ENCODE assay signal across 8 mouse cellular contexts in genomic region chr10:96616001-96616708, GRCm38 (mm10). TPM values are rescaled to one million over a fixed set of nuclear protein-coding genes. Genes with fewer than 3 reads are reported as not detected.
DNase-seq lines count a peak whose midpoint lies in the region; ATAC-seq and TF ChIP-seq lines count a peak whose summit lies in the region.

No protein-coding gene starts in this region.

- H3K4me2 ChIP-seq in heart, embryonic 11.5 days = peak overlapping the region; percentile 59
- H3K4me2 ChIP-seq in forebrain, embryonic 13.5 days = peak overlapping the region; percentile 55
- peak overlapping the region; percentile 83 for H3K4me2 ChIP-seq in liver, embryonic 15.5 days

- no peaks in the 10 kb centered on the region for H3K27me3 ChIP-seq in heart, embryonic 11.5 days (ENCODE audit: control insufficient read depth, insufficient read depth, low read length)
- 0 out of 2 replicates have a peak, but pooled peaks cover 3% of the 10 kb centered on the region for H3K27me3 ChIP-seq in E14TG2a.4 (ENCODE audit: insufficient read depth, low read length)
- no peaks in the 10 kb centered on the region for H3K27me3 ChIP-seq in forebrain, embryonic 13.5 days
- H3K27me3 ChIP-seq in liver, embryonic 15.5 days = no peaks in the 10 kb centered on the region

- H3K9ac ChIP-seq in heart, embryonic 11.5 days (ENCODE audit: low read depth, low read length) = peak overlapping the region; percentile 80
- H3K9ac ChIP-seq in forebrain, embryonic 13.5 days = peak overlapping the region; percentile 64
- H3K9ac ChIP-seq in liver, embryonic 15.5 days = peak overlapping the region; percentile 73

- TF ChIP-seq CTCF in E14TG2a.4 (conservative IDR thresholded peaks at IDR 0.05; ENCODE audit: low read length) = no peak

- H3K4me1 ChIP-seq in heart, embryonic 11.5 days (ENCODE audit: control insufficient read depth, insufficient read depth, low read length) = peaks cover 16% of the 10 kb centered on the region
- peaks cover 32% of the 10 kb centered on the region for H3K4me1 ChIP-seq in E14TG2a.4 (replicated peaks; ENCODE audit: low read depth, low read length)
- H3K4me1 ChIP-seq in forebrain, embryonic 13.5 days = peaks cover 21% of the 10 kb centered on the region
- H3K4me1 ChIP-seq in liver, embryonic 15.5 days (replicated peaks) = peaks cover 24% of the 10 kb centered on the region

- peak overlapping the region; percentile 67 for H3K27ac ChIP-seq in heart, embryonic 11.5 days (ENCODE audit: low read depth, low read length)
- peak overlapping the region; percentile 70 for H3K27ac ChIP-seq in forebrain, embryonic 13.5 days
- peak overlapping the region; percentile 79 for H3K27ac ChIP-seq in liver, embryonic 15.5 days (replicated peaks)

- H3K9me3 ChIP-seq in heart, embryonic 11.5 days (replicated peaks; ENCODE audit: control insufficient read depth, low read length) = no peaks in the 10 kb centered on the region
- no peaks in the 10 kb centered on the region for H3K9me3 ChIP-seq in E14TG2a.4 (ENCODE audit: low read length)
- no peaks in the 10 kb centered on the region for H3K9me3 ChIP-seq in forebrain, embryonic 13.5 days (replicated peaks)
- H3K9me3 ChIP-seq in liver, embryonic 15.5 days (replicated peaks) = no peaks in the 10 kb centered on the region

- H3K4me3 ChIP-seq in heart, embryonic 11.5 days (ENCODE audit: low read depth, low read length) = peak overlapping the region; percentile 75
- peak overlapping the region; percentile 87 for H3K4me3 ChIP-seq in E14TG2a.4 (replicated peaks; ENCODE audit: low read length)
- H3K4me3 ChIP-seq in forebrain, embryonic 13.5 days = peak overlapping the region; percentile 97
- H3K4me3 ChIP-seq in liver, embryonic 15.5 days (replicated peaks) = peak overlapping the region; percentile 92

- WGBS in heart, embryonic 11.5 days (ENCODE audit: insufficient replicate concordance) = 2% methylated on average over 24 of the region's 24 CpGs
- WGBS in forebrain, embryonic 13.5 days = 2% methylated on average over 24 of the region's 24 CpGs
- under 1% methylated on average over 24 of the region's 24 CpGs for WGBS in liver, embryonic 15.5 days (ENCODE audit: insufficient replicate concordance)

- DNase-seq in heart, adult 18-20 months = no peak
- DNase-seq in spleen, postnatal 4 days (ENCODE audit: low spot score in 2 of 2) = no peak
- DNase-seq in right cerebral cortex, adult 2 months (ENCODE audit: low spot score in 2 of 2) = no peak
- no peak for DNase-seq in ovary, postnatal 36 days (ENCODE audit: low spot score)

- peak; percentile 67 for ATAC-seq in heart, embryonic 11.5 days (replicated peaks; ENCODE audit: insufficient number of reproducible peaks, low FRiP score, low TSS enrichment)
- ATAC-seq in forebrain, embryonic 13.5 days = no peak
- ATAC-seq in liver, embryonic 15.5 days (ENCODE audit: insufficient read depth) = peak; percentile 56

- H3K36me3 ChIP-seq in heart, embryonic 11.5 days (ENCODE audit: control insufficient read depth, insufficient read depth, low read length) = no peaks in the 10 kb centered on the region
- H3K36me3 ChIP-seq in E14TG2a.4 (ENCODE audit: insufficient read depth, low read length) = peaks cover 18% of the 10 kb centered on the region
- H3K36me3 ChIP-seq in forebrain, embryonic 13.5 days (ENCODE audit: poor library complexity, severe bottlenecking) = peaks cover 14% of the 10 kb centered on the region
- H3K36me3 ChIP-seq in liver, embryonic 15.5 days (replicated peaks) = peaks cover 10% of the 10 kb centered on the region

RNA-seq across cellular contexts. Expression of gene Btg1, which starts 0.7 kb away (rescaled TPM):
- polyA plus RNA-seq in heart, embryonic 11.5 days (2014; fragmentation: Nextera tagmentation; extraction: Ambion mirVana) = 35.2 and 36.6 TPM in 2 replicates
- total RNA-seq in heart, adult 18-20 months (2021) = 10 to 100 TPM; 34.2 to 43.1 TPM
- polyA plus RNA-seq in forebrain, embryonic 13.5 days (2015; fragmentation: Nextera tagmentation; extraction: Ambion mirVana) = 52.9 and 55.0 TPM in 2 replicates
- 9.5 and 11.6 TPM in 2 replicates for polyA plus RNA-seq in liver, embryonic 15.5 days (2015; fragmentation: Nextera tagmentation; extraction: Ambion mirVana)
